Mouse (Mus musculus) erythroblast, embryonic 14.5 days (primary cell): ENCODE measurements around the gene Tbx15. TPM values are rescaled to one million over a fixed set of nuclear protein-coding genes. Genes with fewer than 3 reads are reported as not detected.

Experiments
- H3K27me3 ChIP-seq: 2 replicates; pipeline ENCODE4 v1.6.1; 2012; ENCODE audit warnings: inconsistent platforms; ENCODE audit not compliant: control insufficient read depth
- H3K36me3 ChIP-seq: 2 replicates; pipeline ENCODE4 v1.6.1; 2012; ENCODE audit warnings: mild to moderate bottlenecking, inconsistent platforms; ENCODE audit not compliant: control insufficient read depth
- H3K4me1 ChIP-seq: 2 replicates; pipeline ENCODE4 v1.6.1; 2012; ENCODE audit warnings: inconsistent platforms; ENCODE audit not compliant: control insufficient read depth
- H3K4me3 ChIP-seq: replicated peaks from 2 replicates; pipeline ENCODE3; 2012; ENCODE audit warnings: moderate library complexity, mild to moderate bottlenecking, inconsistent platforms
- H3K9me3 ChIP-seq: 2 replicates; pipeline ENCODE4 v1.6.1; 2012; ENCODE audit warnings: low read length, inconsistent platforms, mixed read lengths; ENCODE audit not compliant: control insufficient read depth
- GATA1 ChIP-seq: IDR thresholded peaks from 2 replicates; pipeline ENCODE4 v1.6.1; 2012; ENCODE audit warnings: low read length, inconsistent platforms, mixed read lengths
- TAL1 ChIP-seq: IDR thresholded peaks from 3 replicates; pipeline ENCODE4 v1.6.1; 2012; ENCODE audit warnings: low read length, inconsistent platforms, mixed read lengths
- polyA plus RNA-seq: library from polyadenylated mRNA; stranded (reverse); fragments of >175 nt; gene quantifications from 2 replicates; pipeline ENCODE4 v1.2.3, GENCODE M21; 2012

The Tbx15 gene
- polyA plus RNA-seq, 1 experiment: not detected

- Histone ChIP-seq H3K9me3 (peaks cover 3% of the 10 kb centered on the region; the same call in 1 of the 2 replicates), H3K27me3 (no peaks in the 10 kb centered on the region), H3K4me1 (no peaks in the 10 kb centered on the region), H3K4me3 (no peak overlapping the region), H3K36me3 (no peaks in the 10 kb centered on the region)
- TF ChIP-seq GATA1: no peak
- no peak for TF ChIP-seq TAL1
Observed at GRCm38 (mm10) chr3:99311943-99312635, 71.9 kb downstream of the Tbx15 start.

- Histone ChIP-seq H3K4me1 (no peaks in the 10 kb centered on the region), H3K36me3 (no peaks in the 10 kb centered on the region), H3K4me3 (no peak overlapping the region), H3K27me3 (no peaks in the 10 kb centered on the region), H3K9me3 (0 out of 2 replicates have a peak, but pooled peaks cover 2% of the 10 kb centered on the region)
- TF ChIP-seq GATA1: no peak
Observed at GRCm38 (mm10) chr3:99322345-99322744, 82.2 kb downstream of the Tbx15 start.

- H3K4me3 ChIP-seq: no peak overlapping the region
- TF ChIP-seq TAL1: no peak
- no peak for TF ChIP-seq GATA1
- no peaks in the 10 kb centered on the region for H3K4me1 ChIP-seq
- no peaks in the 10 kb centered on the region for H3K36me3 ChIP-seq
- H3K27me3 ChIP-seq: no peaks in the 10 kb centered on the region
- H3K9me3 ChIP-seq: peaks cover 10% of the 10 kb centered on the region
Observed at GRCm38 (mm10) chr3:99329316-99329715, 89.1 kb downstream of the Tbx15 start.

- Histone ChIP-seq H3K4me1 (no peaks in the 10 kb centered on the region), H3K4me3 (no peak overlapping the region), H3K27me3 (no peaks in the 10 kb centered on the region), H3K9me3 (peaks cover 8% of the 10 kb centered on the region), H3K36me3 (no peaks in the 10 kb centered on the region)
- no peak for TF ChIP-seq TAL1
- no peak for TF ChIP-seq GATA1
Observed at GRCm38 (mm10) chr3:99331086-99331485, 90.9 kb downstream of the Tbx15 start.

- Histone ChIP-seq H3K9me3 (no peaks in the 10 kb centered on the region), H3K36me3 (no peaks in the 10 kb centered on the region)
- TF ChIP-seq GATA1: no peak
- no peak for TF ChIP-seq TAL1
Observed at GRCm38 (mm10) chr3:99336866-99337265, 96.7 kb downstream of the Tbx15 start.

GRCm38 (mm10) chr3:99338756-99339155, 98.6 kb downstream of the Tbx15 start:
- Histone ChIP-seq H3K4me3 (no peak overlapping the region), H3K27me3 (no peaks in the 10 kb centered on the region), H3K9me3 (no peaks in the 10 kb centered on the region), H3K36me3 (no peaks in the 10 kb centered on the region), H3K4me1 (no peaks in the 10 kb centered on the region)
- TF ChIP-seq TAL1 (no peak), GATA1 (no peak)

More at GRCm38 (mm10) chr3:99336866-99337265, 96.7 kb downstream of the Tbx15 start:
- Histone ChIP-seq H3K4me3 (no peak overlapping the region), H3K27me3 (no peaks in the 10 kb centered on the region), H3K4me1 (no peaks in the 10 kb centered on the region)

- no peaks in the 10 kb centered on the region for H3K4me1 ChIP-seq
- H3K9me3 ChIP-seq: no peaks in the 10 kb centered on the region
- TF ChIP-seq TAL1: no peak
- no peak for TF ChIP-seq GATA1
- no peaks in the 10 kb centered on the region for H3K36me3 ChIP-seq
- no peaks in the 10 kb centered on the region for H3K27me3 ChIP-seq
- H3K4me3 ChIP-seq: no peak overlapping the region
Observed at GRCm38 (mm10) chr3:99340021-99340420, 99.8 kb downstream of the Tbx15 start.

- no peak for TF ChIP-seq GATA1
- no peak for TF ChIP-seq TAL1
Observed at GRCm38 (mm10) chr3:99379616-99380250, 139.6 kb downstream of the Tbx15 start.

GRCm38 (mm10) chr3:99387127-99387526, 146.9 kb downstream of the Tbx15 start:
- no peaks in the 10 kb centered on the region for H3K36me3 ChIP-seq
- H3K4me3 ChIP-seq: no peak overlapping the region
- peaks cover 12% of the 10 kb centered on the region for H3K9me3 ChIP-seq
- TF ChIP-seq TAL1: no peak
- no peak for TF ChIP-seq GATA1
- H3K27me3 ChIP-seq: no peaks in the 10 kb centered on the region
- no peaks in the 10 kb centered on the region for H3K4me1 ChIP-seq

More at GRCm38 (mm10) chr3:99379616-99380250, 139.6 kb downstream of the Tbx15 start:
- Histone ChIP-seq H3K4me1 (no peaks in the 10 kb centered on the region), H3K4me3 (no peak overlapping the region), H3K27me3 (no peaks in the 10 kb centered on the region), H3K36me3 (no peaks in the 10 kb centered on the region), H3K9me3 (peaks cover 4% of the 10 kb centered on the region; the same call in 1 of the 2 replicates)

Other genes starting within 250 kb of the Tbx15 start
- gene Wars2, start 99.3 kb upstream of the Tbx15 start, polyA plus RNA-seq: 0.04 TPM in 1 of 2 replicates, not detected in the other